Mouse (Mus musculus): ENCODE measurements around the gene Cfap97d2.

Gene Cfap97d2

DNA sequence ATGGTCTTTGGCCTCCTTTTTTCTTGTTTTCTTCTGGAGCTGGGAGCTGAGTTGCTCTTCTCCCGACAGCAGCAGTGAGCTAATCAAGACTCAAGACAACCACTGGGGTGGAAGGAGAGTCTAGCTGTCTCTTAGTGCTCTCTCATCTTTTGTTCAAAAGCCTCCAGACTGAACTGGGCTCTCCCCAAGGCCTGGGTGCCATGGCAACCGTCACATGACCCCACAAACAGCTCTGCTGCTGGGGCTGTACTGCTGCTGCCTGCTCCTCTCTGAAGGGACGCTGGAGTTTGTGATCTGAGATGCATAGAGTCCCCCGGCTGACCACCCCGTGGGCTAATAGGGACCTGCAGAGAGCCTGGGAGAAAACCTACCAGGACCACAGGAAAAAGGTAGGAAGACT, at the start of gene Cfap97d2:
Gene Cfap97d2, plus strand, starts transcription at position 222 of the 400 bp plus-strand sequence.
- Histone ChIP-seq H3K4me1 (replicated peaks; ENCODE audit: low read depth, low read length) (0 out of 2 replicates have a peak, but pooled peaks cover 2% of the 10 kb centered on the region), H3K36me3 (ENCODE audit: insufficient read depth, low read length) (no peaks in the 10 kb centered on the region), H3K27me3 (ENCODE audit: insufficient read depth, low read length) (no peaks in the 10 kb centered on the region), H3K4me3 (replicated peaks; ENCODE audit: low read length) (no peak within 1 kb of the TSS), H3K9me3 (ENCODE audit: low read length) (peaks cover 27% of the 10 kb centered on the region)
- TF ChIP-seq CTCF (conservative IDR thresholded peaks at IDR 0.05; ENCODE audit: low read length), result no peak
- no peak for TF ChIP-seq NANOG (IDR thresholded peaks at IDR 0.05; ENCODE audit: borderline replicate concordance, low read length)
- TF ChIP-seq POU5F1 (IDR thresholded peaks at IDR 0.05; ENCODE audit: borderline replicate concordance, low read length), result no peak

GRCm38 (mm10) chr8:13657479-13657878, 48.2 kb upstream of the Cfap97d2 start:
- TF ChIP-seq POU5F1 (IDR thresholded peaks at IDR 0.05; ENCODE audit: borderline replicate concordance, low read length) (no peak), NANOG (IDR thresholded peaks at IDR 0.05; ENCODE audit: borderline replicate concordance, low read length) (no peak), CTCF (conservative IDR thresholded peaks at IDR 0.05; ENCODE audit: low read length) (no peak)
- no peaks in the 10 kb centered on the region for H3K9me3 ChIP-seq (ENCODE audit: low read length)
- H3K27me3 ChIP-seq (ENCODE audit: insufficient read depth, low read length), result no peaks in the 10 kb centered on the region
- peaks cover 4% of the 10 kb centered on the region; the same call in 1 of the 2 replicates for H3K4me1 ChIP-seq (replicated peaks; ENCODE audit: low read depth, low read length)
- no peaks in the 10 kb centered on the region for H3K36me3 ChIP-seq (ENCODE audit: insufficient read depth, low read length)
- H3K4me3 ChIP-seq (replicated peaks; ENCODE audit: low read length), result no peak overlapping the region

GRCm38 (mm10) chr8:13660323-13660722, 45.4 kb upstream of the Cfap97d2 start:
- TF ChIP-seq NANOG (IDR thresholded peaks at IDR 0.05; ENCODE audit: borderline replicate concordance, low read length) (no peak), CTCF (conservative IDR thresholded peaks at IDR 0.05; ENCODE audit: low read length) (no peak), POU5F1 (IDR thresholded peaks at IDR 0.05; ENCODE audit: borderline replicate concordance, low read length) (no peak)
- Histone ChIP-seq H3K4me1 (replicated peaks; ENCODE audit: low read depth, low read length) (peaks cover 4% of the 10 kb centered on the region; the same call in 1 of the 2 replicates), H3K4me3 (replicated peaks; ENCODE audit: low read length) (no peak overlapping the region), H3K9me3 (ENCODE audit: low read length) (no peaks in the 10 kb centered on the region), H3K36me3 (ENCODE audit: insufficient read depth, low read length) (no peaks in the 10 kb centered on the region), H3K27me3 (ENCODE audit: insufficient read depth, low read length) (no peaks in the 10 kb centered on the region)

- Histone ChIP-seq H3K4me3 (replicated peaks; ENCODE audit: low read length) (no peak overlapping the region), H3K36me3 (ENCODE audit: insufficient read depth, low read length) (no peaks in the 10 kb centered on the region), H3K9me3 (ENCODE audit: low read length) (no peaks in the 10 kb centered on the region), H3K27me3 (ENCODE audit: insufficient read depth, low read length) (no peaks in the 10 kb centered on the region), H3K4me1 (replicated peaks; ENCODE audit: low read depth, low read length) (peaks cover 19% of the 10 kb centered on the region)
- TF ChIP-seq POU5F1 (IDR thresholded peaks at IDR 0.05; ENCODE audit: borderline replicate concordance, low read length) (no peak), NANOG (IDR thresholded peaks at IDR 0.05; ENCODE audit: borderline replicate concordance, low read length) (no peak), CTCF (conservative IDR thresholded peaks at IDR 0.05; ENCODE audit: low read length) (no peak)
Observed at GRCm38 (mm10) chr8:13664711-13665210, 40.9 kb upstream of the Cfap97d2 start.

- Histone ChIP-seq H3K4me3 (replicated peaks; ENCODE audit: low read length) (no peak overlapping the region), H3K4me1 (replicated peaks; ENCODE audit: low read depth, low read length) (peaks cover 25% of the 10 kb centered on the region), H3K36me3 (ENCODE audit: insufficient read depth, low read length) (no peaks in the 10 kb centered on the region), H3K9me3 (ENCODE audit: low read length) (no peaks in the 10 kb centered on the region), H3K27me3 (ENCODE audit: insufficient read depth, low read length) (no peaks in the 10 kb centered on the region)
- TF ChIP-seq NANOG (IDR thresholded peaks at IDR 0.05; ENCODE audit: borderline replicate concordance, low read length), result no peak
- no peak for TF ChIP-seq CTCF (conservative IDR thresholded peaks at IDR 0.05; ENCODE audit: low read length)
- no peak for TF ChIP-seq POU5F1 (IDR thresholded peaks at IDR 0.05; ENCODE audit: borderline replicate concordance, low read length)
Observed at GRCm38 (mm10) chr8:13665538-13665937, 40.2 kb upstream of the Cfap97d2 start.

DNA sequence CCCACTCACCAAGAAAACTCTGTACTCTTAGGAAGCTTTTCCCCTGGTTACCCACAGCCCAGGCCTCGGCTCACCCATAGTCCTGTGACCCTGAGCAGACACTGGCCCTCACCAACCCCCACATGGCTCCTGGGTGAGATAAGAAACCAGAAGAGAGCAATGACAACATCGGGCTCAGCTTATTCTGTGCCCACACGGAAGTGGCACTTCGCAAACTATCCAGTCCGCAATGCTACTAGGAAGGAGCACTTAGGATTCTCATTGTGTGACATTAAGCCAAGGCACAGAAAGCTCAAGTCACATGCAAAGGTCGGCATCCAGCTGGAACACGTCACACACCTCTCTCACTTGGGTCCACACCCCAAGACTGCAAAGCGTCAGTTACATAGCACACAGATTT, 39.7 kb upstream of the Cfap97d2 start:
- Histone ChIP-seq H3K27me3 (ENCODE audit: insufficient read depth, low read length) (no peaks in the 10 kb centered on the region), H3K9me3 (ENCODE audit: low read length) (no peaks in the 10 kb centered on the region), H3K4me3 (replicated peaks; ENCODE audit: low read length) (no peak overlapping the region), H3K36me3 (ENCODE audit: insufficient read depth, low read length) (no peaks in the 10 kb centered on the region), H3K4me1 (replicated peaks; ENCODE audit: low read depth, low read length) (peaks cover 25% of the 10 kb centered on the region)
- no peak for TF ChIP-seq NANOG (IDR thresholded peaks at IDR 0.05; ENCODE audit: borderline replicate concordance, low read length)
- TF ChIP-seq POU5F1 (IDR thresholded peaks at IDR 0.05; ENCODE audit: borderline replicate concordance, low read length), result no peak

DNA sequence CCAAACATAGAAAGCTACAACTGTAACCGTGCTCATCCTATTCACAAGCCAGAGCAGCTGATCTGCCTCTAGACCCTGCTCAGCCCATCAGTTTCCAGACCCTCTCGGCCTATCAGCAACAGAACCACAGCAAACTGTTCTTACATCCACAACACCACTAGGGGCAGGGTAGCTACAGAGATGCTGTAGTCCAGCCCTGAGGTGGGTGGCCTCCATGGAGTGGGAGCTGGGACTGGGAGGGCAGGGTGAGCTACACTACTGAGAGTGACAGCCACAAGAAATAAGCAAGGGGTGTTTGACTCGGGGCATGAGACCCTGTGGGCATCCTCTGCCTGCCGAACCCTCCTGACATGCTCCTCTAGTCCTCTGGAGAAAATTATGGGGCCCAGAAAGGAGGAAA, 37.8 kb upstream of the Cfap97d2 start:
- H3K4me3 ChIP-seq (replicated peaks; ENCODE audit: low read length), result no peak overlapping the region
- H3K9me3 ChIP-seq (ENCODE audit: low read length), result no peaks in the 10 kb centered on the region
- TF ChIP-seq NANOG (IDR thresholded peaks at IDR 0.05; ENCODE audit: borderline replicate concordance, low read length) (no peak), POU5F1 (IDR thresholded peaks at IDR 0.05; ENCODE audit: borderline replicate concordance, low read length) (no peak), CTCF (conservative IDR thresholded peaks at IDR 0.05; ENCODE audit: low read length) (peak; percentile 26; the same call in 1 of the 2 replicates)
- no peaks in the 10 kb centered on the region for H3K27me3 ChIP-seq (ENCODE audit: insufficient read depth, low read length)
- peaks cover 25% of the 10 kb centered on the region for H3K4me1 ChIP-seq (replicated peaks; ENCODE audit: low read depth, low read length)
- no peaks in the 10 kb centered on the region for H3K36me3 ChIP-seq (ENCODE audit: insufficient read depth, low read length)

- TF ChIP-seq POU5F1 (IDR thresholded peaks at IDR 0.05; ENCODE audit: borderline replicate concordance, low read length), result no peak
- TF ChIP-seq NANOG (IDR thresholded peaks at IDR 0.05; ENCODE audit: borderline replicate concordance, low read length), result no peak
- TF ChIP-seq CTCF (conservative IDR thresholded peaks at IDR 0.05; ENCODE audit: low read length), result no peak
- Histone ChIP-seq H3K4me1 (replicated peaks; ENCODE audit: low read depth, low read length) (peaks cover 25% of the 10 kb centered on the region), H3K4me3 (replicated peaks; ENCODE audit: low read length) (0 out of 2 replicates have a peak overlapping the region, but pooled peaks have one; percentile 4), H3K9me3 (ENCODE audit: low read length) (no peaks in the 10 kb centered on the region), H3K36me3 (ENCODE audit: insufficient read depth, low read length) (no peaks in the 10 kb centered on the region), H3K27me3 (ENCODE audit: insufficient read depth, low read length) (no peaks in the 10 kb centered on the region)
Observed at GRCm38 (mm10) chr8:13668367-13668766, 37.3 kb upstream of the Cfap97d2 start.

DNA sequence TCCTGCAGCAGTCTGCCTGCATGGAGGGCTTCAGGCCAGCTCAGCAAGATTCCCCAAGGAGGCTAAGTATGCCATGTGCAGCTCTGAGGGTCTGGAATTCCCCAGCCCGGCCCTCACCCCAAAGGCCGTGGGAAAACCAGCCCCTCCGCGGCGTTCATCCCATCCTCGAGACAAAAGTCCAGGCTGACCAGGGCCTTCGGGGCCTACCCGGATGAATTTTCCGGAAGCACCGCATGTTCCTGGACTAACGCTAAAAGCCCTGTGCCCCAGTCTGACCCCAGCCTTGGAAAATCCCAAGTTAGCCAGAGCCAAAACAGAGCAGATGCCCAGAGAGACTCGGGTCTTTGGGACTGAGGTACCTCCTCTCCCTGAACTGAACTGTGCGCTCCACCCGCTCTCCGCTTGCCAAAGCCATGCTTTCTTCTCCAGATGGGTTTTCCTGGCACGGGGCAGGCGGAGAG, 35.6 kb upstream of the Cfap97d2 start:
- H3K4me3 ChIP-seq (replicated peaks; ENCODE audit: low read length), result no peak overlapping the region
- H3K36me3 ChIP-seq (ENCODE audit: insufficient read depth, low read length), result no peaks in the 10 kb centered on the region
- TF ChIP-seq CTCF (conservative IDR thresholded peaks at IDR 0.05; ENCODE audit: low read length) (no peak), POU5F1 (IDR thresholded peaks at IDR 0.05; ENCODE audit: borderline replicate concordance, low read length) (no peak), NANOG (IDR thresholded peaks at IDR 0.05; ENCODE audit: borderline replicate concordance, low read length) (no peak)
- no peaks in the 10 kb centered on the region for H3K9me3 ChIP-seq (ENCODE audit: low read length)
- peaks cover 25% of the 10 kb centered on the region for H3K4me1 ChIP-seq (replicated peaks; ENCODE audit: low read depth, low read length)
- H3K27me3 ChIP-seq (ENCODE audit: insufficient read depth, low read length), result peaks cover 12% of the 10 kb centered on the region

Measured in E14TG2a.4 (cell line).